Mouse (Mus musculus) forebrain, embryonic 12.5 days (tissue): ENCODE measurements around the gene Numa1. TPM values are rescaled to one million over a fixed set of nuclear protein-coding genes. Genes with fewer than 3 reads are reported as not detected.
"Not testable (repeated sequence)": the region's sequence is repeated elsewhere in the genome, so short reads cannot be mapped to it uniquely, and the experiment has no call there.

Experiments
- ATAC-seq: fragments of 200-750 bp; cut with Nextera tagmentation; 2 replicates; pipeline ENCODE4 v1.8.0; 2017; ENCODE audit warnings: moderate TSS enrichment; ENCODE audit not compliant: low FRiP score
- H3K27ac ChIP-seq: fragments of 300-500 bp; sonication (generic); 2 replicates; pipeline ENCODE4 v1.5.1; 2016; ENCODE audit warnings: mild to moderate bottlenecking
- H3K27me3 ChIP-seq: fragments of 300-500 bp; sonication (generic); 2 replicates; pipeline ENCODE4 v1.6.1; 2016; ENCODE audit warnings: mild to moderate bottlenecking
- H3K36me3 ChIP-seq: fragments of 300-500 bp; sonication (generic); replicated peaks from 2 replicates; pipeline ENCODE4 v1.6.1; 2016; ENCODE audit warnings: mild to moderate bottlenecking
- H3K4me1 ChIP-seq: fragments of 300-500 bp; sonication (generic); 2 replicates; pipeline ENCODE4 v1.6.1; 2016
- H3K4me2 ChIP-seq: fragments of 300-500 bp; sonication (generic); 2 replicates; pipeline ENCODE4 v1.6.1; 2016; ENCODE audit warnings: mild to moderate bottlenecking, moderate library complexity
- H3K4me3 ChIP-seq: fragments of 300-500 bp; sonication (generic); replicated peaks from 2 replicates; pipeline ENCODE4 v1.5.1; 2016; ENCODE audit warnings: mild to moderate bottlenecking
- H3K9ac ChIP-seq: fragments of 300-500 bp; sonication (generic); 2 replicates; pipeline ENCODE4 v1.6.1; 2016; ENCODE audit warnings: mild to moderate bottlenecking
- H3K9me3 ChIP-seq: fragments of 300-500 bp; sonication (generic); 2 replicates; pipeline ENCODE4 v1.6.1; 2016
- WGBS: fragments of 180-500 bp; shearing (Covaris S2); methylation state at CpG from one replicate; pipeline ENCODE4 v1.1.7; 2016; 5-methylcytosine and 5-hydroxymethylcytosine counted together
- polyA plus RNA-seq: library from polyadenylated mRNA; unstranded; fragments of >200 nt; fragmentation: Nextera tagmentation; extraction: Ambion mirVana; gene quantifications from 2 replicates; pipeline ENCODE4 v1.2.1, GENCODE M21; 2016

The Numa1 gene
- polyA plus RNA-seq, 1 experiment from 2014 or later: 112 TPM

- ATAC-seq: no peak
- no peaks in the 10 kb centered on the region for H3K4me1 ChIP-seq
- WGBS: 95% methylated on average over 9 of the region's 9 CpGs
- no peak overlapping the region for H3K9ac ChIP-seq
- peaks cover 85% of the 10 kb centered on the region for H3K36me3 ChIP-seq
- no peaks in the 10 kb centered on the region for H3K27me3 ChIP-seq
- H3K4me2 ChIP-seq: no peak overlapping the region
- no peaks in the 10 kb centered on the region for H3K9me3 ChIP-seq
- no peak overlapping the region for H3K27ac ChIP-seq
- H3K4me3 ChIP-seq: no peak overlapping the region
These were observed 89.9 kb downstream of the Numa1 start for GRCm38 (mm10) chr7:102023821-102024220.

GRCm38 (mm10) chr7:102025187-102026119 lies 91.5 kb downstream of the Numa1 start:
- Histone ChIP-seq H3K4me2 (no peak overlapping the region), H3K27me3 (no peaks in the 10 kb centered on the region), H3K27ac (no peak overlapping the region), H3K9ac (no peak overlapping the region), H3K9me3 (no peaks in the 10 kb centered on the region), H3K36me3 (peaks cover 78% of the 10 kb centered on the region), H3K4me1 (no peaks in the 10 kb centered on the region), H3K4me3 (no peak overlapping the region)
- 91% methylated on average over 2 of the region's 2 CpGs for WGBS
- ATAC-seq: no peak

GRCm38 (mm10) chr7:102034904-102035303 lies 101.0 kb downstream of the Numa1 start:
- ATAC-seq: no peak
- no peaks in the 10 kb centered on the region for H3K27me3 ChIP-seq
- WGBS: 88% methylated on average over 1 of the region's 1 CpGs

GRCm38 (mm10) chr7:102035534-102035933 lies 101.6 kb downstream of the Numa1 start:
- no peaks in the 10 kb centered on the region for H3K4me1 ChIP-seq
- 92% methylated on average over 2 of the region's 2 CpGs for WGBS
- H3K9me3 ChIP-seq: no peaks in the 10 kb centered on the region
- no peak overlapping the region for H3K4me3 ChIP-seq
- H3K27ac ChIP-seq: no peak overlapping the region
- no peaks in the 10 kb centered on the region for H3K27me3 ChIP-seq
- H3K36me3 ChIP-seq: peaks cover 91% of the 10 kb centered on the region
- no peak overlapping the region for H3K9ac ChIP-seq
- ATAC-seq: no peak
- H3K4me2 ChIP-seq: no peak overlapping the region

More at GRCm38 (mm10) chr7:102034904-102035303, 101.0 kb downstream of the Numa1 start:
- Histone ChIP-seq H3K36me3 (peaks cover 88% of the 10 kb centered on the region), H3K27ac (no peak overlapping the region), H3K9me3 (no peaks in the 10 kb centered on the region), H3K9ac (no peak overlapping the region), H3K4me2 (no peak overlapping the region), H3K4me3 (no peak overlapping the region), H3K4me1 (no peaks in the 10 kb centered on the region)

GRCm38 (mm10) chr7:102037318-102037717 lies 103.4 kb downstream of the Numa1 start:
- Histone ChIP-seq H3K9me3 (no peaks in the 10 kb centered on the region), H3K4me3 (no peak overlapping the region), H3K36me3 (peaks cover 93% of the 10 kb centered on the region), H3K4me2 (no peak overlapping the region), H3K27me3 (no peaks in the 10 kb centered on the region), H3K27ac (no peak overlapping the region), H3K4me1 (no peaks in the 10 kb centered on the region), H3K9ac (no peak overlapping the region)
- WGBS: 97% methylated on average over 3 of the region's 3 CpGs
- no peak for ATAC-seq

- Histone ChIP-seq H3K36me3 (peaks cover 45% of the 10 kb centered on the region), H3K4me3 (no peak overlapping the region), H3K4me1 (no peaks in the 10 kb centered on the region), H3K27me3 (no peaks in the 10 kb centered on the region), H3K4me2 (no peak overlapping the region), H3K9me3 (no peaks in the 10 kb centered on the region), H3K9ac (no peak overlapping the region), H3K27ac (no peak overlapping the region)
- 92% methylated on average over 2 of the region's 2 CpGs for WGBS
- ATAC-seq: no peak
These were observed 108.4 kb downstream of the Numa1 start for GRCm38 (mm10) chr7:102042314-102042713.

- peaks cover 19% of the 10 kb centered on the region for H3K36me3 ChIP-seq
- ATAC-seq, H3K27ac ChIP-seq, H3K9me3 ChIP-seq, H3K27me3 ChIP-seq, H3K4me2 ChIP-seq, H3K4me3 ChIP-seq, H3K4me1 ChIP-seq, H3K9ac ChIP-seq: not testable (repeated sequence)
These were observed 114.6 kb downstream of the Numa1 start for GRCm38 (mm10) chr7:102048524-102048923.

GRCm38 (mm10) chr7:102061353-102061752 lies 127.4 kb downstream of the Numa1 start:
- no peaks in the 10 kb centered on the region for H3K9me3 ChIP-seq
- peaks cover 27% of the 10 kb centered on the region for H3K4me1 ChIP-seq
- peaks cover 25% of the 10 kb centered on the region for H3K36me3 ChIP-seq
- no peak for ATAC-seq
- no peak overlapping the region for H3K4me3 ChIP-seq
- H3K4me2 ChIP-seq: no peak overlapping the region
- no peak overlapping the region for H3K9ac ChIP-seq
- WGBS: 92% methylated on average over 3 of the region's 3 CpGs
- H3K27ac ChIP-seq: no peak overlapping the region
- H3K27me3 ChIP-seq: no peaks in the 10 kb centered on the region

- H3K4me2 ChIP-seq: no peak overlapping the region
- no peaks in the 10 kb centered on the region for H3K9me3 ChIP-seq
- H3K4me1 ChIP-seq: peaks cover 30% of the 10 kb centered on the region
- no peak overlapping the region for H3K27ac ChIP-seq
- 78% methylated on average over 1 of the region's 1 CpGs for WGBS
- no peak for ATAC-seq
- H3K4me3 ChIP-seq: no peak overlapping the region
- H3K27me3 ChIP-seq: no peaks in the 10 kb centered on the region
- peaks cover 19% of the 10 kb centered on the region for H3K36me3 ChIP-seq
- H3K9ac ChIP-seq: no peak overlapping the region
These were observed 128.3 kb downstream of the Numa1 start for GRCm38 (mm10) chr7:102062203-102062602.

- H3K27me3 ChIP-seq: no peaks in the 10 kb centered on the region
- H3K4me1 ChIP-seq: peaks cover 30% of the 10 kb centered on the region
- peak overlapping the region; percentile 74 for H3K4me3 ChIP-seq
- H3K27ac ChIP-seq: no peak overlapping the region
- WGBS: 88% methylated on average over 9 of the region's 9 CpGs
- H3K9me3 ChIP-seq: no peaks in the 10 kb centered on the region
- no peak for ATAC-seq
- peak overlapping the region; percentile 80; the same call in 1 of the 2 replicates for H3K9ac ChIP-seq
- peaks cover 12% of the 10 kb centered on the region; the same call in 1 of the 2 replicates for H3K36me3 ChIP-seq
- H3K4me2 ChIP-seq: peak overlapping the region; percentile 72
These were observed 130.0 kb downstream of the Numa1 start for GRCm38 (mm10) chr7:102063891-102064290.

Other genes starting within 250 kb of the Numa1 start
- gene Phox2a, start 115.8 kb upstream of the Numa1 start, polyA plus RNA-seq: not detected in 2 replicates
- gene Inppl1, start 95.9 kb upstream of the Numa1 start, polyA plus RNA-seq: 33.0 and 41.4 TPM in 2 replicates
- 1.4 and 1.9 TPM in 2 replicates for gene Folr2, start 76.9 kb upstream of the Numa1 start, polyA plus RNA-seq
- gene Anapc15, start 70.4 kb upstream of the Numa1 start, polyA plus RNA-seq: 93.1 and 96.9 TPM in 2 replicates
- 5.5 and 8.2 TPM in 2 replicates for gene Folr1, start 63.3 kb upstream of the Numa1 start, polyA plus RNA-seq
- gene Lamtor1, start 28.2 kb upstream of the Numa1 start, polyA plus RNA-seq: 129 and 134 TPM in 2 replicates
- gene Tomt, start 27.8 kb upstream of the Numa1 start, polyA plus RNA-seq: 0.68 and 0.77 TPM in 2 replicates
- gene Lrrc51, start 216 bp upstream of the Numa1 start, polyA plus RNA-seq: 6.5 and 7.3 TPM in 2 replicates
- gene Il18bp, start 84.6 kb downstream of the Numa1 start, polyA plus RNA-seq: 4.4 and 4.8 TPM in 2 replicates
- 33.0 and 33.3 TPM in 2 replicates for gene Rnf121, start 131.4 kb downstream of the Numa1 start, polyA plus RNA-seq
- gene Xndc1, start 131.4 kb downstream of the Numa1 start, polyA plus RNA-seq: 49.8 and 50.7 TPM in 2 replicates
- 2.9 and 3.0 TPM in 2 replicates for gene Xntrpc, start 131.6 kb downstream of the Numa1 start, polyA plus RNA-seq
- not detected in 2 replicates for gene Trpc2, start 149.0 kb downstream of the Numa1 start, polyA plus RNA-seq
- 0.42 and 0.77 TPM in 2 replicates for gene Art1, start 167.6 kb downstream of the Numa1 start, polyA plus RNA-seq
- gene Art5, start 175.4 kb downstream of the Numa1 start, polyA plus RNA-seq: 0.97 and 2.0 TPM in 2 replicates
- not detected in 2 replicates for gene Chrna10, start 182.7 kb downstream of the Numa1 start, polyA plus RNA-seq